Mouse (Mus musculus) WW6 (cell line): Measurements from ENCODE around the gene Pxn.

Experiments
- DNase-seq: peaks from one replicate; pipeline ENCODE4 v3.0.0-alpha.2; 2013; ENCODE audit warnings: low read depth, low spot score

The Pxn gene

GRCm38 (mm10) chr5:115506454-115507201 is at the start of gene Pxn:
Gene Pxn, plus strand, starts transcription at chr5:115506676.
- peak; percentile 73 for DNase-seq

- DNase-seq: no peak
These were observed 47.6 kb upstream of the Pxn start for GRCm38 (mm10) chr5:115458918-115459317.

- DNase-seq: peak; percentile 92
These were observed 41.9 kb upstream of the Pxn start for GRCm38 (mm10) chr5:115464408-115465115.

GRCm38 (mm10) chr5:115465642-115466420 is 40.6 kb upstream of the Pxn start, which contains the start of gene Pla2g1b:
Gene Pla2g1b, plus strand, starts transcription at chr5:115466262.
- DNase-seq: no peak

GRCm38 (mm10) chr5:115469791-115470190 is 36.7 kb upstream of the Pxn start:
- DNase-seq: no peak

GRCm38 (mm10) chr5:115470766-115471531 is 35.5 kb upstream of the Pxn start:
- no peak for DNase-seq

GRCm38 (mm10) chr5:115473191-115473590 is 33.3 kb upstream of the Pxn start:
- no peak for DNase-seq

- no peak for DNase-seq
These were observed 32.2 kb upstream of the Pxn start for GRCm38 (mm10) chr5:115474174-115474828.

GRCm38 (mm10) chr5:115475337-115476106 is 31.0 kb upstream of the Pxn start:
- no peak for DNase-seq

GRCm38 (mm10) chr5:115476107-115476727 is 30.3 kb upstream of the Pxn start:
- DNase-seq: no peak

GRCm38 (mm10) chr5:115479561-115479960 is 26.9 kb upstream of the Pxn start:
- no peak for DNase-seq

GRCm38 (mm10) chr5:115480101-115480500 is 26.4 kb upstream of the Pxn start:
- DNase-seq: no peak

- DNase-seq: no peak
These were observed 23.8 kb upstream of the Pxn start for GRCm38 (mm10) chr5:115482390-115483265.

- no peak for DNase-seq
These were observed 23.1 kb upstream of the Pxn start for GRCm38 (mm10) chr5:115483385-115483784.

- peak; percentile 88 for DNase-seq
These were observed 22.2 kb upstream of the Pxn start, which contains the start of gene Sirt4 for GRCm38 (mm10) chr5:115483947-115484920. Gene Sirt4, minus strand, starts transcription at chr5:115484725.

GRCm38 (mm10) chr5:115484996-115485395 is 21.5 kb upstream of the Pxn start:
- no peak for DNase-seq

- DNase-seq: no peak
These were observed 20.8 kb upstream of the Pxn start for GRCm38 (mm10) chr5:115485489-115486205.
